Mouse (Mus musculus): ENCODE data around the gene Pakap.
A peak's percentile ranks its signal among the peaks of the same experiment; 100 is the strongest.

GRCm38 (mm10) chr4:57771558-57772219 is 203.7 kb downstream of the Pakap start:
- TF ChIP-seq POLR2A (IDR thresholded peaks at IDR 0.05; ENCODE audit: low read depth, low read length) (peak; percentile 39), CTCF (IDR thresholded peaks at IDR 0.05; ENCODE audit: borderline replicate concordance, insufficient read depth, low read length) (no peak)
